ENCODE assay signal across 8 mouse cellular contexts in genomic region chr5:37337696-37338095, GRCm38 (mm10). TPM values are rescaled to one million over a fixed set of nuclear protein-coding genes. Genes with fewer than 3 reads are reported as not detected.
DNase-seq lines count a peak whose midpoint lies in the region; ATAC-seq and TF ChIP-seq lines count a peak whose summit lies in the region.

No protein-coding gene starts in this region.

- no peak for DNase-seq in kidney, adult 2 months
- DNase-seq in kidney, postnatal 14 days: no peak
- DNase-seq in forebrain, embryonic 11.5 days (ENCODE audit: low spot score): peak; percentile 50
- DNase-seq in limb, embryonic 10.5 days (ENCODE audit: low spot score): peak; percentile 33
- DNase-seq in neural tube, embryonic 11.5 days (ENCODE audit: low spot score): no peak
- no peak for DNase-seq in cerebellum, postnatal 25 days
- no peak for DNase-seq in c-Kit-positive CD71-positive TER-119-positive erythroid progenitor cells, embryonic 14.5 days (ENCODE audit: low spot score)
- DNase-seq in urinary bladder, postnatal 14 days (ENCODE audit: low spot score): no peak

- no peak for TF ChIP-seq CTCF in kidney, adult 2 months (conservative IDR thresholded peaks at IDR 0.05; ENCODE audit: insufficient read depth, insufficient read length, low read depth, low read length)

- H3K9ac ChIP-seq in forebrain, embryonic 11.5 days (ENCODE audit: low read length): peak overlapping the region; percentile 63; the same call in 1 of the 2 replicates
- H3K9ac ChIP-seq in neural tube, embryonic 11.5 days (ENCODE audit: low read length): peak overlapping the region; percentile 76

- peak; percentile 1; the same call in 1 of the 2 replicates for ATAC-seq in forebrain, embryonic 11.5 days (replicated peaks; ENCODE audit: low FRiP score)
- no peak for ATAC-seq in neural tube, embryonic 11.5 days (ENCODE audit: insufficient read depth, low FRiP score, low TSS enrichment)

- WGBS in kidney, adult 2 months: 67% methylated on average over 3 of the region's 3 CpGs
- WGBS in forebrain, embryonic 11.5 days: 69% methylated on average over 3 of the region's 3 CpGs
- 70% methylated on average over 3 of the region's 3 CpGs for WGBS in limb, embryonic 10.5 days
- WGBS in neural tube, embryonic 11.5 days: 84% methylated on average over 3 of the region's 3 CpGs

- no peak for TF ChIP-seq POLR2A in kidney, adult 2 months (IDR thresholded peaks at IDR 0.05; ENCODE audit: low read depth, low read length)

- H3K36me3 ChIP-seq in kidney, adult 2 months (ENCODE audit: control insufficient read depth, insufficient read depth, low read length): no peaks in the 10 kb centered on the region
- H3K36me3 ChIP-seq in forebrain, embryonic 11.5 days (ENCODE audit: control insufficient read depth, insufficient read depth, low read length): no peaks in the 10 kb centered on the region; the same call in 1 of the 2 replicates
- peaks cover 25% of the 10 kb centered on the region for H3K36me3 ChIP-seq in limb, embryonic 10.5 days
- H3K36me3 ChIP-seq in neural tube, embryonic 11.5 days (ENCODE audit: control insufficient read depth, insufficient read depth, low read length): no peaks in the 10 kb centered on the region; the same call in 1 of the 2 replicates

- peaks cover 36% of the 10 kb centered on the region for H3K4me1 ChIP-seq in kidney, adult 2 months (ENCODE audit: control insufficient read depth, insufficient read depth, low read length)
- peaks cover 20% of the 10 kb centered on the region for H3K4me1 ChIP-seq in forebrain, embryonic 11.5 days (replicated peaks; ENCODE audit: control insufficient read depth, insufficient read depth, low read length)
- H3K4me1 ChIP-seq in limb, embryonic 10.5 days: peaks cover 60% of the 10 kb centered on the region
- peaks cover 24% of the 10 kb centered on the region for H3K4me1 ChIP-seq in neural tube, embryonic 11.5 days (ENCODE audit: control insufficient read depth, insufficient read depth, low read length)

- H3K27me3 ChIP-seq in kidney, adult 2 months (replicated peaks; ENCODE audit: control insufficient read depth, insufficient read depth, low read length): no peaks in the 10 kb centered on the region
- H3K27me3 ChIP-seq in forebrain, embryonic 11.5 days (ENCODE audit: control insufficient read depth, insufficient read depth, low read length): no peaks in the 10 kb centered on the region
- no peaks in the 10 kb centered on the region for H3K27me3 ChIP-seq in limb, embryonic 10.5 days (ENCODE audit: low read depth, poor library complexity, severe bottlenecking)
- no peaks in the 10 kb centered on the region for H3K27me3 ChIP-seq in neural tube, embryonic 11.5 days (ENCODE audit: control insufficient read depth, insufficient read depth, low read length)

- H3K4me2 ChIP-seq in forebrain, embryonic 11.5 days (ENCODE audit: low read depth, low read length, severe bottlenecking): peak overlapping the region; percentile 74; the same call in 1 of the 2 replicates
- peak overlapping the region; percentile 75 for H3K4me2 ChIP-seq in neural tube, embryonic 11.5 days (ENCODE audit: low read depth)

- H3K4me3 ChIP-seq in kidney, adult 2 months (ENCODE audit: insufficient read depth, low read depth, low read length): peak overlapping the region; percentile 72
- no peak overlapping the region for H3K4me3 ChIP-seq in forebrain, embryonic 11.5 days (ENCODE audit: low read depth, low read length)
- peak overlapping the region; percentile 65 for H3K4me3 ChIP-seq in limb, embryonic 10.5 days
- no peak overlapping the region for H3K4me3 ChIP-seq in neural tube, embryonic 11.5 days (ENCODE audit: low read depth, low read length)

- H3K9me3 ChIP-seq in forebrain, embryonic 11.5 days (ENCODE audit: control insufficient read depth, low read length): no peaks in the 10 kb centered on the region
- H3K9me3 ChIP-seq in limb, embryonic 10.5 days (replicated peaks): no peaks in the 10 kb centered on the region
- no peaks in the 10 kb centered on the region for H3K9me3 ChIP-seq in neural tube, embryonic 11.5 days (ENCODE audit: control insufficient read depth, low read length)

- H3K27ac ChIP-seq in kidney, adult 2 months (ENCODE audit: insufficient read depth, low read depth, low read length): peak overlapping the region; percentile 57
- no peak overlapping the region; the same call in 1 of the 2 replicates for H3K27ac ChIP-seq in forebrain, embryonic 11.5 days (ENCODE audit: low read depth, low read length)
- H3K27ac ChIP-seq in limb, embryonic 10.5 days: peak overlapping the region; percentile 91
- H3K27ac ChIP-seq in neural tube, embryonic 11.5 days (ENCODE audit: low read depth, low read length): no peak overlapping the region

RNA-seq across cellular contexts. Expression of gene Evc2, which starts 0.6 kb away (rescaled TPM):
- polyA plus RNA-seq in kidney, adult 2 months (2012; rRNA removed): 29.0 and 36.4 TPM in 2 replicates
- polyA plus RNA-seq in forebrain, embryonic 11.5 days (2014; fragmentation: Nextera tagmentation; extraction: Ambion mirVana): 16.8 and 19.1 TPM in 2 replicates
- 23.4 and 24.5 TPM in 2 replicates for polyA plus RNA-seq in limb, embryonic 10.5 days (2016; fragmentation: Nextera tagmentation; extraction: Ambion mirVana)
- 13.2 and 13.5 TPM in 2 replicates for polyA plus RNA-seq in neural tube, embryonic 11.5 days (2014; fragmentation: Nextera tagmentation; extraction: Ambion mirVana)

RNA-seq across cellular contexts. Expression of gene Evc, which starts 1.0 kb away (rescaled TPM):
- 95.8 and 101 TPM in 2 replicates for polyA plus RNA-seq in kidney, adult 2 months (2012; rRNA removed)
- polyA plus RNA-seq in forebrain, embryonic 11.5 days (2014; fragmentation: Nextera tagmentation; extraction: Ambion mirVana): 24.2 and 26.7 TPM in 2 replicates
- polyA plus RNA-seq in limb, embryonic 10.5 days (2016; fragmentation: Nextera tagmentation; extraction: Ambion mirVana): 24.2 and 30.7 TPM in 2 replicates
- 12.9 and 13.6 TPM in 2 replicates for polyA plus RNA-seq in neural tube, embryonic 11.5 days (2014; fragmentation: Nextera tagmentation; extraction: Ambion mirVana)

Comparison
In these comparisons a context has a peak if more than half of its experiments do, and no peak if none do; other contexts are left out.
1. DNase-seq: peak in forebrain, embryonic 11.5 days (single experiment) and limb, embryonic 10.5 days (single experiment); none in kidney, adult 2 months (single experiment), kidney, postnatal 14 days (single experiment), neural tube, embryonic 11.5 days (single experiment), cerebellum, postnatal 25 days (0 of 2), c-Kit-positive CD71-positive TER-119-positive erythroid progenitor cells, embryonic 14.5 days (single experiment) and urinary bladder, postnatal 14 days (single experiment).
2. H3K27ac ChIP-seq: peak in kidney, adult 2 months (single experiment) and limb, embryonic 10.5 days (single experiment); none in forebrain, embryonic 11.5 days (single experiment) and neural tube, embryonic 11.5 days (single experiment).
3. H3K4me3 ChIP-seq: peak in kidney, adult 2 months (single experiment) and limb, embryonic 10.5 days (single experiment); none in forebrain, embryonic 11.5 days (single experiment) and neural tube, embryonic 11.5 days (single experiment).